Mouse (Mus musculus) lung, embryonic 14.5 days (tissue): ENCODE results near the gene Spata7. TPM values are rescaled to one million over a fixed set of nuclear protein-coding genes. Genes with fewer than 3 reads are reported as not detected.

Source experiments
- ATAC-seq: fragments of 200-750 bp; cut with Nextera tagmentation; 2 replicates; pipeline ENCODE4 v1.8.0; 2017; ENCODE audit warnings: mild to moderate bottlenecking, moderate TSS enrichment, moderate library complexity; ENCODE audit not compliant: insufficient read depth
- DNase-seq: peaks from one replicate; pipeline ENCODE4 v3.0.0-alpha.2; 2015
- H3K27ac ChIP-seq: fragments of 300-500 bp; sonication (generic); 2 replicates; pipeline ENCODE4 v1.5.1; 2014; ENCODE audit warnings: low read depth, mild to moderate bottlenecking, moderate library complexity
- H3K27me3 ChIP-seq: fragments of 300-500 bp; sonication (generic); 2 replicates; pipeline ENCODE4 v1.6.1; 2014; ENCODE audit warnings: low read length, control low read depth; ENCODE audit not compliant: insufficient read depth
- H3K36me3 ChIP-seq: fragments of 300-500 bp; sonication (generic); 2 replicates; pipeline ENCODE4 v1.6.1; 2014; ENCODE audit warnings: control low read depth; ENCODE audit not compliant: insufficient read depth
- H3K4me1 ChIP-seq: fragments of 300-500 bp; sonication (generic); 2 replicates; pipeline ENCODE4 v1.6.1; 2014; ENCODE audit warnings: antibody characterized with exemption, control low read depth; ENCODE audit not compliant: insufficient read depth
- H3K4me2 ChIP-seq: fragments of 300-500 bp; sonication (generic); 2 replicates; pipeline ENCODE4 v1.6.1; 2014; ENCODE audit warnings: mild to moderate bottlenecking
- H3K4me3 ChIP-seq: fragments of 300-500 bp; sonication (generic); 2 replicates; pipeline ENCODE4 v1.5.1; 2014; ENCODE audit warnings: low read depth, low read length
- H3K9ac ChIP-seq: fragments of 300-500 bp; sonication (generic); 2 replicates; pipeline ENCODE4 v1.6.1; 2014
- H3K9me3 ChIP-seq: fragments of 300-500 bp; sonication (generic); 2 replicates; pipeline ENCODE4 v1.6.1; 2016; ENCODE audit warnings: low read depth, low read length, control low read depth
- CTCF ChIP-seq: IDR thresholded peaks from 2 replicates; pipeline ENCODE4 v1.5.1; 2016; ENCODE audit warnings: antibody characterized with exemption, low read depth
- WGBS: fragments of 180-500 bp; shearing (Covaris S2); extraction: QIAGEN DNeasy Blood & Tissue Kit; methylation state at CpG from one replicate; pipeline ENCODE4 v1.1.7; 2014; 5-methylcytosine and 5-hydroxymethylcytosine counted together
- polyA plus RNA-seq: library from polyadenylated mRNA; unstranded; fragments of >200 nt; fragmentation: Nextera tagmentation; extraction: Ambion mirVana; gene quantifications from 2 replicates; pipeline ENCODE4 v1.2.1, GENCODE M21; 2014

Spata7 gene
- polyA plus RNA-seq, 1 experiment from 2014 or later = 18.5 TPM

DNA sequence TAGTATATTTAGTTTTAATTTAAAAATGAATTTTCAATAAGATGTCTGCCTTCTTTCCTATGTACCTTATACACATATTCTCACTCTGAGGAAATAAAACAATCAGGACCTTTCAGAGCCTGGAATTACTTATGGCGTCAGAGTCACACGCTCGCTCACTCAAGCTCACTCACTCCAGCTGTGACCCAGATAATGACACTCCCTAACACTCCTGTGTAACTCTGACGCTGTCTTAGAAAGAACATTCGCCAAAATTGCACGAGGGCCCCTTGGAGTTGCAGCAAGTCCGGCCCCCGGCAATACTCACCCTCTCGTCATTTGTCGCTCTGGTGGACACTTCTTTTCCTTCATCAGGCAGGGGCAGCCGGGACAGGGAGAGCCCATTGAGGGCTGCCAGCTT, 55.2 kb downstream of the Spata7 start:
- Histone ChIP-seq H3K27me3 (no peaks in the 10 kb centered on the region), H3K4me1 (no peaks in the 10 kb centered on the region), H3K27ac (0 out of 2 replicates have a peak overlapping the region, but pooled peaks have one; percentile 4), H3K9me3 (no peaks in the 10 kb centered on the region), H3K36me3 (peaks cover 58% of the 10 kb centered on the region), H3K4me3 (no peak overlapping the region), H3K4me2 (no peak overlapping the region), H3K9ac (no peak overlapping the region)
- TF ChIP-seq CTCF = no peak
- DNase-seq (no peak), ATAC-seq (no peak)
- WGBS = 48% methylated on average over 11 of the region's 11 CpGs

- Histone ChIP-seq H3K9me3 (no peaks in the 10 kb centered on the region), H3K27me3 (no peaks in the 10 kb centered on the region), H3K4me3 (no peak overlapping the region), H3K27ac (0 out of 2 replicates have a peak overlapping the region, but pooled peaks have one; percentile 4), H3K36me3 (peaks cover 58% of the 10 kb centered on the region), H3K4me2 (no peak overlapping the region), H3K4me1 (no peaks in the 10 kb centered on the region), H3K9ac (no peak overlapping the region)
- WGBS = 26% methylated on average over 6 of the region's 6 CpGs
- no peak for TF ChIP-seq CTCF
- DNase-seq = no peak
- no peak for ATAC-seq
These were observed 55.6 kb downstream of the Spata7 start for GRCm38 (mm10) chr12:98683574-98683973.

DNA sequence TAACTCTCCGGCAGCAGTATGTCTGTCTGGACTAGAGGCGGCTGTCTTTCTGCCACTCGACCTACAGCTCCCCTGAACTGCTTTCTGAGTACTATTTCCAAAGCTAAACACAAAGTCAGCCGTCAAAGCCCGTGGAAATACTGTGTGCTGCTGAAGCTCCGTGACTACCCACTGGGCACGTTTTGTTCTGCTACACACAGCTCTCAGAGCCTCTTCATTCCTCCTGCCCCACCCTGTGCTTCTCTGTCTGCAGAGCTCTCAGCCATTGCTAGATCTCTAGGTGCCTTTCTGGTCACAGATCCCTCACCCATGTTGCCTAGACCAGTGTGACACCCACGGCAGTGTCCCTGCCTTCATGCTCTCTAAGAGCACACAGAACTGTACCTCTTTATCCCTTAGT, 62.3 kb downstream of the Spata7 start:
- DNase-seq = no peak
- peaks cover 73% of the 10 kb centered on the region for H3K36me3 ChIP-seq
- WGBS = 83% methylated on average over 8 of the region's 8 CpGs

GRCm38 (mm10) chr12:98697202-98697601, 69.2 kb downstream of the Spata7 start:
- no peaks in the 10 kb centered on the region for H3K9me3 ChIP-seq
- no peak for ATAC-seq
- no peak overlapping the region for H3K4me3 ChIP-seq
- no peak overlapping the region for H3K27ac ChIP-seq
- H3K4me1 ChIP-seq = no peaks in the 10 kb centered on the region
- WGBS = 77% methylated on average over 5 of the region's 5 CpGs
- no peak for TF ChIP-seq CTCF
- no peak overlapping the region for H3K4me2 ChIP-seq
- H3K36me3 ChIP-seq = peaks cover 51% of the 10 kb centered on the region
- DNase-seq = no peak
- no peak overlapping the region for H3K9ac ChIP-seq
- no peaks in the 10 kb centered on the region for H3K27me3 ChIP-seq

More for the DNA sequence above, 62.3 kb downstream of the Spata7 start:
- no peak overlapping the region for H3K4me2 ChIP-seq
- H3K4me3 ChIP-seq = no peak overlapping the region
- TF ChIP-seq CTCF = no peak
- H3K9ac ChIP-seq = no peak overlapping the region
- no peaks in the 10 kb centered on the region for H3K27me3 ChIP-seq
- no peaks in the 10 kb centered on the region for H3K9me3 ChIP-seq
- no peak for ATAC-seq
- no peak overlapping the region for H3K27ac ChIP-seq
- H3K4me1 ChIP-seq = no peaks in the 10 kb centered on the region

DNA sequence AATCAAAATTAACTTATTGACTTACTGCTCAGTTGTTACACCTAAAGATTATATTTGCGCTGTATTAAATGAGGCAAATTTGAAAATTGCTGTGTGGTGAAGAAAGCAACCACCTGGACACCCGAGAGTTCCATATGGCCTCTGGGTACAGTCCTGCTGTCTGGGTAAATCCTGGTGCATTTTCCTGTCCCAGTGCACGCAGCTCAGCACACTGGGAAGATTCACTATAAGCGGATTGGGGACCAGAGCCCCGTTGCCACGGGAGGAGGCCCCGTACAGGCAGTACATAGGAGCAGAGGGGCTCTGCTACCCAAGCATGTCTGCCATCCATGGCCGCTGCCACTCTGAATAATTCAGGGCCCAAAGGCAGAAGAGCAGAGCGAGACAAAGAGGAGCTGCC, 73.6 kb downstream of the Spata7 start:
- no peaks in the 10 kb centered on the region for H3K9me3 ChIP-seq
- no peak overlapping the region for H3K4me3 ChIP-seq
- WGBS = 85% methylated on average over 9 of the region's 9 CpGs
- DNase-seq (no peak), ATAC-seq (no peak)
- no peak overlapping the region for H3K27ac ChIP-seq
- no peak overlapping the region for H3K4me2 ChIP-seq
- H3K4me1 ChIP-seq = no peaks in the 10 kb centered on the region
- H3K9ac ChIP-seq = no peak overlapping the region
- H3K27me3 ChIP-seq = no peaks in the 10 kb centered on the region
- peaks cover 48% of the 10 kb centered on the region for H3K36me3 ChIP-seq
- TF ChIP-seq CTCF = no peak

DNA sequence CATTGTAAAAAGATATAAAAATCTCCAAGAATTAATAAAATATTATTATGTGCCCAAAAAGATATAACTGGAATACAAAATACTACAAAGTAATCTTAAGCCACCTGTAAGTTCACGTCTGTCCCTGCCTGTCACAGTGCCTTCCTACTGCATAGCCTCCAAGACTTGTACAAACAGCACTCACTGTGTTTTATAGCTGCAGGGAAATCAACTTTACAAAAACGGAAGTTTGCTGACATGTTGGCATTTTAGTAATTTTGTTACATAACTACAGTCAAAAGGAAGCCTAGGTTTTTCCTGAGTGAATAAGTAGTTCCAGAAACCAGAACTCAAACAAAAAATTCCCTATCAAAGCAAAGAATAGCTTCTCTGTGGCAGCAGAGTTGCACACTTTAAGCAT, 75.6 kb downstream of the Spata7 start:
- Histone ChIP-seq H3K9me3 (no peaks in the 10 kb centered on the region), H3K4me1 (no peaks in the 10 kb centered on the region), H3K9ac (no peak overlapping the region), H3K27ac (no peak overlapping the region), H3K4me2 (no peak overlapping the region), H3K4me3 (no peak overlapping the region), H3K36me3 (peaks cover 48% of the 10 kb centered on the region), H3K27me3 (no peaks in the 10 kb centered on the region)
- 80% methylated on average over 2 of the region's 2 CpGs for WGBS
- ATAC-seq (no peak), DNase-seq (no peak)
- TF ChIP-seq CTCF = no peak

DNA sequence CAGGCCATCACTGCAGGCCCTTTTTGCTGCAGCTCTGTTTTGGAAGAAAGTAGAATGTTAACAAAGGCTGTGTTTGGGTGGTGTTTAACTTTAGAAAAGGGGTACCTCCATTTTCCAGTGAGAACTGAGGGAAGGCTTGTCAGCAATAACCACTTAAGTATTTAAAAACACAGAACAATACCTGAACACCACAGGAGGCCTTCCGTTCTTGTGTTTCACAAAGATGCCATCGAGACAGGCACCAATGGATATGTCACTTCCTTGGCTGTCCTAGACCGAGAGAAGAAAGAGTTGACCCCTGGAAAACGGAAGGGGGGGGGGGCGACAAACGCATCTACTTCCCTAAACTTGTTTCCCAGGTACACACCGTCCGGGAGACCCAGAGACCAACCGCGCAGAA, 76.0 kb downstream of the Spata7 start:
- 86% methylated on average over 10 of the region's 10 CpGs for WGBS
- no peak overlapping the region for H3K9ac ChIP-seq
- no peak for ATAC-seq

GRCm38 (mm10) chr12:98712819-98713218, 84.9 kb downstream of the Spata7 start:
- Histone ChIP-seq H3K27ac (peak overlapping the region; percentile 3; the same call in 1 of the 2 replicates), H3K9me3 (no peaks in the 10 kb centered on the region), H3K9ac (no peak overlapping the region), H3K36me3 (peaks cover 9% of the 10 kb centered on the region; the same call in 1 of the 2 replicates), H3K27me3 (no peaks in the 10 kb centered on the region), H3K4me3 (no peak overlapping the region), H3K4me1 (peaks cover 7% of the 10 kb centered on the region; the same call in 1 of the 2 replicates), H3K4me2 (peak overlapping the region; percentile 6)
- 55% methylated on average over 6 of the region's 6 CpGs for WGBS
- no peak for ATAC-seq
- no peak for TF ChIP-seq CTCF
- peak; percentile 12 for DNase-seq

More for the DNA sequence above, 76.0 kb downstream of the Spata7 start:
- no peak overlapping the region for H3K27ac ChIP-seq
- H3K9me3 ChIP-seq = no peaks in the 10 kb centered on the region
- no peaks in the 10 kb centered on the region for H3K27me3 ChIP-seq
- no peak for TF ChIP-seq CTCF
- peaks cover 50% of the 10 kb centered on the region for H3K36me3 ChIP-seq
- no peak overlapping the region for H3K4me3 ChIP-seq
- no peaks in the 10 kb centered on the region for H3K4me1 ChIP-seq
- H3K4me2 ChIP-seq = no peak overlapping the region
- DNase-seq = no peak
